Mouse (Mus musculus): ENCODE measurements around the gene Pom121.

- TF ChIP-seq POLR2A (IDR thresholded peaks at IDR 0.05; ENCODE audit: extremely low read depth, insufficient read depth, low read length) = no peak
- no peak for TF ChIP-seq CTCF (IDR thresholded peaks at IDR 0.05; ENCODE audit: low read depth, low read length)
Observed at GRCm38 (mm10) chr5:135371195-135371594, 23.2 kb downstream of the Pom121 start.

All from liver, adult 2 months (tissue).